ENCODE assay signal across 7 mouse cellular contexts in the genomic region with DNA sequence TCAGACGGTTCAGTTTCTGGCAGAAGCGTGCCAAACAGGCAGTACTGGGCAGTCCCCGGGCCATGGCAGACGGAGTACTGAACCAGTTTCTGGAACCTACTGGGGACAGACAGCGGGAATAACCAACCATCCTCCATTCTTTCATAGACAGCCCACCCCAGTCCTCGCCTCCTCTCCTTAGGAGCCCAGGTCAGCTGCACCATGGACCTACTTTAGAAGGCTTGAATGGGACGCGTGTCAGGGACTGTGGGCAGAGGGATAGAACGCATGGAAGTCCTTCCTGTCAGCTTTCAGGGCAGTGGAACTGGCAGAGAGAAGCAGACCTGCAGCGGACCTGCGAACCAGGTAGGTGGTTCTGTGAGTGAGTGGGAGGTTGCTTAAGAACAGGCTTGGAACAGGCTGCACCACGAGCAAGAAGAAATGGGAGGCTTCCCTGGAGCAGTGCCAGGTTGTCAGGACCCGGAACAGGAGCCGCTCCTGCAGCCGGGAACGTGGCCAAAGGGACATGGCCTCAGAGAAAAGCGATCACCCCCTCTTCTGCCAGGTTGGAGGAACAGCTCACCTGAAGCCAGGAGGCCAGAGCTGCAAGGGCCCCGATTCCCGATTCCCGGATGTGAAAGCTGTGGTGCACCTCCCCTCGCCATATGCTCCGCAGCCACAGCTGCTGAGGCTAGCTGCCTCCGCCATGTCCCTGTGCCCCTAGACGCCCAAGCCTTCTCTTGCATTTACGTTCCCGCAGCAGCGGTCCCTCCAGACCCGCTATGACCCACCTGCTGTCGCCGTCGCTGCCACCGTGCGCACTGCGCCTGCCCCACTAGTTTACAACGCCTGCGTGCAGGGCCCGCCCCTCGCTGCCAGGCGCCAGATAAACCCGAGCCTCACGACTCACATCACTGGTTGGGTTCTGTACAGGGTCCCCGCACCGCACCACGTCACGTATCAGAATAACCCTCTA. TPM values are rescaled to one million over a fixed set of nuclear protein-coding genes. Genes with fewer than 3 reads are reported as not detected.
DNase-seq lines count a peak whose midpoint lies in the region; ATAC-seq and TF ChIP-seq lines count a peak whose summit lies in the region.

No protein-coding gene starts in this region.

- no peaks in the 10 kb centered on the region for H3K9me3 ChIP-seq in hindbrain, postnatal 0 days (ENCODE audit: low read length)

- intact Hi-C loops in left cerebral cortex, postnatal 10 days (cut with DNase I), result no loop called here

- DNase-seq in adrenal gland, postnatal 10 days, result peak; percentile 76
- DNase-seq in cerebellum, postnatal 36 days, result peak; percentile 82
- DNase-seq in frontal cortex, postnatal 36 days (ENCODE audit: low spot score in 2 of 2), result peak; percentile 74 to 81
- peak; percentile 81 for DNase-seq in hindbrain, postnatal 0 days (ENCODE audit: low spot score)
- peak; percentile 67 to 82 for DNase-seq in left cerebral cortex, postnatal 10 days (ENCODE audit: extremely low spot score in 1 of 2, low spot score in 2 of 2)
- peak; percentile 77 for DNase-seq in right cerebral cortex, postnatal 14 days

- H3K79me2 ChIP-seq in macrophage (ENCODE audit: inconsistent target), result no peaks in the 10 kb centered on the region

- peaks cover 5% of the 10 kb centered on the region; the same call in 1 of the 2 replicates for H3K4me1 ChIP-seq in hindbrain, postnatal 0 days (ENCODE audit: insufficient read depth, low read length)

- H3K4me2 ChIP-seq in hindbrain, postnatal 0 days (ENCODE audit: low read depth, low read length), result peak overlapping the region; percentile 83

- WGBS in hindbrain, postnatal 0 days, result 11% methylated on average over 45 of the region's 45 CpGs
- WGBS in macrophage (ENCODE audit: missing documents), result 18% methylated on average over 45 of the region's 45 CpGs

- H3K4me3 ChIP-seq in hindbrain, postnatal 0 days (ENCODE audit: low read length), result peak overlapping the region; percentile 55
- peak overlapping the region; percentile 49 for H3K4me3 ChIP-seq in macrophage (ENCODE audit: inconsistent target)

- H3K27ac ChIP-seq in hindbrain, postnatal 0 days, result peak overlapping the region; percentile 83
- H3K27ac ChIP-seq in macrophage, result no peak overlapping the region

- H3K27me3 ChIP-seq in hindbrain, postnatal 0 days (ENCODE audit: insufficient read depth, low read length), result no peaks in the 10 kb centered on the region

- ATAC-seq in hindbrain, postnatal 0 days, result peak; percentile 88

- H3K9ac ChIP-seq in hindbrain, postnatal 0 days (replicated peaks; ENCODE audit: low read length), result peak overlapping the region; percentile 72

- TF ChIP-seq CTCF in hindbrain, postnatal 0 days (IDR thresholded peaks at IDR 0.05; ENCODE audit: low read depth), result no peak

- peaks cover 6% of the 10 kb centered on the region; the same call in 1 of the 2 replicates for H3K36me3 ChIP-seq in hindbrain, postnatal 0 days (ENCODE audit: insufficient read depth, low read length)
- no peaks in the 10 kb centered on the region for H3K36me3 ChIP-seq in macrophage (ENCODE audit: inconsistent target)

RNA-seq across cellular contexts. Expression of gene Slc7a4, which starts 6.9 kb away (rescaled TPM):
- total RNA-seq in adrenal gland, postnatal 10 days (2021), result 1 to 10 TPM; 5.5 to 9.0 TPM
- total RNA-seq in hindbrain, postnatal 0 days (2014; rRNA removed), result 74.6 and 78.7 TPM in 2 replicates
- polyA plus RNA-seq in hindbrain, postnatal 0 days (2015; fragmentation: Nextera tagmentation; extraction: Ambion mirVana), result 42.5 and 42.8 TPM in 2 replicates
- 10 to 100 TPM; 68.2 to 71.1 TPM for total RNA-seq in left cerebral cortex, postnatal 10 days (2021)
- total RNA-seq in macrophage (2018; cell fraction: chromatin; rRNA removed), result 1 to 10 TPM in 11 of 26 experiments, under 1 TPM in 12, not detected in 3; 0.25 to 3.1 (median 0.89) TPM
- 1 to 10 TPM in 17 of 26 experiments, under 1 TPM in 9; 0.44 to 3.9 (median 1.7) TPM for total RNA-seq in macrophage (2018; cell fraction: cytosol; rRNA removed)
- 1 to 10 TPM in 22 of 26 experiments, under 1 TPM in 4; 0.69 to 6.3 (median 1.9) TPM for total RNA-seq in macrophage (2018; cell fraction: nucleus; rRNA removed)
- 0.69 to 3.7 TPM (median 1.4 TPM) in 3 replicates for polyA plus RNA-seq in macrophage (2018)

RNA-seq across cellular contexts. Expression of gene P2rx6, which starts 14.5 kb away (rescaled TPM):
- total RNA-seq in adrenal gland, postnatal 10 days (2021), result under 1 TPM; 0.69 to 0.97 TPM
- 3.4 and 5.1 TPM in 2 replicates for total RNA-seq in hindbrain, postnatal 0 days (2014; rRNA removed)
- polyA plus RNA-seq in hindbrain, postnatal 0 days (2015; fragmentation: Nextera tagmentation; extraction: Ambion mirVana), result 2.3 and 3.0 TPM in 2 replicates
- under 1 TPM; 0.16 to 0.24 TPM for total RNA-seq in left cerebral cortex, postnatal 10 days (2021)
- 1 to 10 TPM in 9 of 26 experiments, under 1 TPM in 7, not detected in 10; 0.21 to 2.2 (median 1.0) TPM for total RNA-seq in macrophage (2018; cell fraction: chromatin; rRNA removed)
- total RNA-seq in macrophage (2018; cell fraction: cytosol; rRNA removed), result under 1 TPM; 0.14 to 0.68 (median 0.38) TPM
- total RNA-seq in macrophage (2018; cell fraction: nucleus; rRNA removed), result 1 to 10 TPM in 4 of 26 experiments, under 1 TPM in 16, not detected in 6; 0.34 to 1.3 (median 0.73) TPM
- polyA plus RNA-seq in macrophage (2018), result 0.20 to 0.42 TPM (median 0.41 TPM) in 3 replicates

RNA-seq across cellular contexts. Expression of gene Lrrc74b, which starts 15.1 kb away (rescaled TPM):
- total RNA-seq in adrenal gland, postnatal 10 days (2021), result under 1 TPM; 0.48 to 0.58 TPM
- total RNA-seq in hindbrain, postnatal 0 days (2014; rRNA removed), result 2.3 and 2.4 TPM in 2 replicates
- 2.0 and 2.1 TPM in 2 replicates for polyA plus RNA-seq in hindbrain, postnatal 0 days (2015; fragmentation: Nextera tagmentation; extraction: Ambion mirVana)
- total RNA-seq in left cerebral cortex, postnatal 10 days (2021), result under 1 TPM; 0.26 to 0.34 TPM
- not detected for total RNA-seq in macrophage (2018; cell fraction: chromatin; rRNA removed)
- total RNA-seq in macrophage (2018; cell fraction: cytosol; rRNA removed), result not detected
- under 1 TPM in 1 of 26 experiments, not detected in 25; 0.28 TPM for total RNA-seq in macrophage (2018; cell fraction: nucleus; rRNA removed)
- polyA plus RNA-seq in macrophage (2018), result not detected in 3 replicates

RNA-seq across cellular contexts. Expression of gene Smpd4, which starts 43.0 kb away (rescaled TPM):
- 10 to 100 TPM; 24.4 to 28.0 TPM for total RNA-seq in adrenal gland, postnatal 10 days (2021)
- total RNA-seq in hindbrain, postnatal 0 days (2014; rRNA removed), result 62.4 and 67.4 TPM in 2 replicates
- polyA plus RNA-seq in hindbrain, postnatal 0 days (2015; fragmentation: Nextera tagmentation; extraction: Ambion mirVana), result 21.7 and 23.8 TPM in 2 replicates
- 10 to 100 TPM; 47.7 to 50.1 TPM for total RNA-seq in left cerebral cortex, postnatal 10 days (2021)
- total RNA-seq in macrophage (2018; cell fraction: chromatin; rRNA removed), result 10 to 100 TPM; 23.3 to 62.9 (median 50.7) TPM
- total RNA-seq in macrophage (2018; cell fraction: cytosol; rRNA removed), result 10 to 100 TPM in 21 of 26 experiments, 1 to 10 TPM in 5; 8.0 to 19.9 (median 12.1) TPM
- total RNA-seq in macrophage (2018; cell fraction: nucleus; rRNA removed), result 10 to 100 TPM; 15.0 to 51.5 (median 25.6) TPM
- 14.6 to 28.0 TPM (median 20.8 TPM) in 3 replicates for polyA plus RNA-seq in macrophage (2018)

RNA-seq across cellular contexts. Expression of gene Thap7, which starts 45.2 kb away (rescaled TPM):
- total RNA-seq in adrenal gland, postnatal 10 days (2021), result 10 to 100 TPM; 27.1 to 28.4 TPM
- total RNA-seq in hindbrain, postnatal 0 days (2014; rRNA removed), result 61.0 and 66.8 TPM in 2 replicates
- polyA plus RNA-seq in hindbrain, postnatal 0 days (2015; fragmentation: Nextera tagmentation; extraction: Ambion mirVana), result 57.5 and 59.5 TPM in 2 replicates
- total RNA-seq in left cerebral cortex, postnatal 10 days (2021), result 10 to 100 TPM; 33.2 to 34.8 TPM
- total RNA-seq in macrophage (2018; cell fraction: chromatin; rRNA removed), result 10 to 100 TPM in 18 of 26 experiments, 1 to 10 TPM in 8; 3.2 to 34.6 (median 15.7) TPM
- total RNA-seq in macrophage (2018; cell fraction: cytosol; rRNA removed), result 10 to 100 TPM; 12.1 to 39.3 (median 29.4) TPM
- 10 to 100 TPM in 23 of 26 experiments, 1 to 10 TPM in 3; 4.7 to 38.1 (median 16.6) TPM for total RNA-seq in macrophage (2018; cell fraction: nucleus; rRNA removed)
- polyA plus RNA-seq in macrophage (2018), result 23.9 to 29.0 TPM (median 28.7 TPM) in 3 replicates
